Mouse (Mus musculus): Measurements from ENCODE around the gene Sox13. TPM values are rescaled to one million over a fixed set of nuclear protein-coding genes. Genes with fewer than 3 reads are reported as not detected.

The Sox13 gene
- total and polyA plus RNA-seq, 3 experiments, result 0.03 TPM; not detected in 2

- no peak overlapping the region for H3K27ac ChIP-seq (ENCODE audit: control insufficient read depth, low read depth, low read length)
- H3K36me3 ChIP-seq (ENCODE audit: control insufficient read depth in 1 of 2, insufficient read depth in 2 of 2, low read length in 2 of 2), result no peaks in the 10 kb centered on the region
- no peaks in the 10 kb centered on the region for H3K79me2 ChIP-seq (ENCODE audit: control insufficient read depth, insufficient read depth, low read length, poor library complexity)
- peaks cover 3 to 4% of the 10 kb centered on the region in 2 experiments; a peak in 2 of 4 replicates for H3K27me3 ChIP-seq (ENCODE audit: control insufficient read depth in 1 of 2, insufficient read depth in 2 of 2, low read length in 2 of 2)
- no peaks in the 10 kb centered on the region for H3K9me3 ChIP-seq (replicated peaks; ENCODE audit: insufficient read depth, low read length)
- TF ChIP-seq MYC (IDR thresholded peaks at IDR 0.05; ENCODE audit: low read depth, low read length) (no peak), USF2 (IDR thresholded peaks at IDR 0.05; ENCODE audit: borderline replicate concordance in 1 of 2, insufficient read depth in 1 of 2, low read depth in 1 of 2, low read length in 2 of 2) (no peak), ZKSCAN1 (IDR thresholded peaks at IDR 0.05; ENCODE audit: low read depth, low read length) (no peak), TAL1 (IDR thresholded peaks at IDR 0.05; ENCODE audit: low read length) (no peak), TCF12 (IDR thresholded peaks at IDR 0.05; ENCODE audit: low read depth, low read length) (no peak), KAT2A (conservative IDR thresholded peaks at IDR 0.05; ENCODE audit: low read depth, low read length) (no peak), MAZ (IDR thresholded peaks at IDR 0.05; ENCODE audit: low read depth, low read length) (no peak), E2F4 (IDR thresholded peaks at IDR 0.05; ENCODE audit: borderline replicate concordance, low read depth, low read length) (no peak), RAD21 (IDR thresholded peaks at IDR 0.05; ENCODE audit: low read depth, low read length) (no peak), MEF2A (IDR thresholded peaks at IDR 0.05; ENCODE audit: extremely low read depth, insufficient replicate concordance, low read depth, low read length, poor library complexity, severe bottlenecking) (no peak), TBP (IDR thresholded peaks at IDR 0.05; ENCODE audit: low read depth, low read length) (no peak), MXI1 (IDR thresholded peaks at IDR 0.05; ENCODE audit: low read depth, low read length) (no peak)
- H3K4me1 ChIP-seq (ENCODE audit: control insufficient read depth in 1 of 2, insufficient read depth in 2 of 2, low read length in 2 of 2), result no peaks in the 10 kb centered on the region
- no peak overlapping the region for H3K4me3 ChIP-seq (ENCODE audit: control insufficient read depth in 1 of 2, insufficient read depth in 1 of 2, low read depth in 2 of 2, low read length in 2 of 2)
- H3K9ac ChIP-seq (ENCODE audit: control insufficient read depth, low read depth, low read length, poor library complexity, severe bottlenecking), result no peak overlapping the region
- no peak for DNase-seq (ENCODE audit: low read depth, low spot score)
These were observed 5.9 kb downstream of the Sox13 start for GRCm38 (mm10) chr1:133418164-133418800.

GRCm38 (mm10) chr1:133417539-133417938, 6.6 kb downstream of the Sox13 start:
- no peak overlapping the region for H3K4me3 ChIP-seq (ENCODE audit: control insufficient read depth in 1 of 2, insufficient read depth in 1 of 2, low read depth in 2 of 2, low read length in 2 of 2)
- H3K27ac ChIP-seq (ENCODE audit: control insufficient read depth, low read depth, low read length), result no peak overlapping the region
- H3K27me3 ChIP-seq (ENCODE audit: control insufficient read depth in 1 of 2, insufficient read depth in 2 of 2, low read length in 2 of 2), result peaks cover 3 to 4% of the 10 kb centered on the region in 2 experiments; a peak in 2 of 4 replicates
- no peaks in the 10 kb centered on the region for H3K9me3 ChIP-seq (replicated peaks; ENCODE audit: insufficient read depth, low read length)
- H3K4me1 ChIP-seq (ENCODE audit: control insufficient read depth in 1 of 2, insufficient read depth in 2 of 2, low read length in 2 of 2), result no peaks in the 10 kb centered on the region
- no peak overlapping the region for H3K9ac ChIP-seq (ENCODE audit: control insufficient read depth, low read depth, low read length, poor library complexity, severe bottlenecking)
- TF ChIP-seq ZKSCAN1 (IDR thresholded peaks at IDR 0.05; ENCODE audit: low read depth, low read length) (no peak), BHLHE40 (IDR thresholded peaks at IDR 0.05; ENCODE audit: borderline replicate concordance, low read depth, low read length) (no peak), EP300 (IDR thresholded peaks at IDR 0.05; ENCODE audit: low read depth in 1 of 2, low read length in 2 of 2) (no peak), MYB (IDR thresholded peaks at IDR 0.05; ENCODE audit: low read depth, low read length) (no peak), KAT2A (conservative IDR thresholded peaks at IDR 0.05; ENCODE audit: low read depth, low read length) (no peak), CHD2 (IDR thresholded peaks at IDR 0.05; ENCODE audit: low read length) (no peak), ZC3H11A (IDR thresholded peaks at IDR 0.05; ENCODE audit: low read depth, low read length) (no peak), CTCF (IDR thresholded peaks at IDR 0.05 in 2 of 3, conservative IDR thresholded peaks at IDR 0.05 in 1 of 3; ENCODE audit: control insufficient read depth in 1 of 3, insufficient read depth in 1 of 3, low read depth in 2 of 3, low read length in 3 of 3, poor library complexity in 1 of 3, severe bottlenecking in 1 of 3) (no peak), TCF12 (IDR thresholded peaks at IDR 0.05; ENCODE audit: low read depth, low read length) (no peak), RCOR1 (IDR thresholded peaks at IDR 0.05; ENCODE audit: low read depth, low read length) (no peak), MAFK (IDR thresholded peaks at IDR 0.05; ENCODE audit: borderline replicate concordance, low read depth, low read length) (no peak), HCFC1 (IDR thresholded peaks at IDR 0.05; ENCODE audit: low read depth, low read length) (no peak), RAD21 (IDR thresholded peaks at IDR 0.05; ENCODE audit: low read depth, low read length) (no peak), NELFE (IDR thresholded peaks at IDR 0.05; ENCODE audit: low read depth, low read length) (no peak), UBTF (IDR thresholded peaks at IDR 0.05; ENCODE audit: borderline replicate concordance, insufficient read depth, low read depth, low read length) (no peak), USF1 (IDR thresholded peaks at IDR 0.05; ENCODE audit: low read depth, low read length) (no peak)
- no peak for DNase-seq (ENCODE audit: low read depth, low spot score)
- no peaks in the 10 kb centered on the region for H3K79me2 ChIP-seq (ENCODE audit: control insufficient read depth, insufficient read depth, low read length, poor library complexity)
- H3K36me3 ChIP-seq (ENCODE audit: control insufficient read depth in 1 of 2, insufficient read depth in 2 of 2, low read length in 2 of 2), result no peaks in the 10 kb centered on the region
